Mouse (Mus musculus) heart, embryonic 14.5 days (tissue): ENCODE measurements around the gene 2900092C05Rik. TPM values are rescaled to one million over a fixed set of nuclear protein-coding genes. Genes with fewer than 3 reads are reported as not detected.
A peak's percentile ranks its signal among the peaks of the same experiment; 100 is the strongest.

Experiments used
- ATAC-seq: fragments of 200-750 bp; cut with Nextera tagmentation; 2 replicates; pipeline ENCODE4 v1.8.0; 2017; ENCODE audit warnings: low read depth, moderate TSS enrichment; ENCODE audit not compliant: insufficient number of reproducible peaks, insufficient read depth, low FRiP score
- H3K27ac ChIP-seq, 2 experiments: fragments of 200-500 bp in 1 of 2; fragments of 300-500 bp in 1 of 2; sonication (generic) in 1 of 2; replicated peaks in 1 of 2; 2 replicates each; pipeline ENCODE4 v1.5.1; 2012 to 2014; ENCODE audit warnings: low read depth in 2 of 2, low read length in 2 of 2, control low read depth in 1 of 2, mild to moderate bottlenecking in 1 of 2, mixed read lengths in 1 of 2; ENCODE audit not compliant: control insufficient read depth in 1 of 2, insufficient read depth in 1 of 2
- H3K27me3 ChIP-seq: fragments of 300-500 bp; sonication (generic); 2 replicates; pipeline ENCODE4 v1.6.1; 2014; ENCODE audit warnings: mild to moderate bottlenecking, low read length, control low read depth; ENCODE audit not compliant: control insufficient read depth, insufficient read depth
- H3K36me3 ChIP-seq: fragments of 300-500 bp; sonication (generic); 2 replicates; pipeline ENCODE4 v1.6.1; 2014; ENCODE audit warnings: mild to moderate bottlenecking, control low read depth, low read length, mixed read lengths; ENCODE audit not compliant: control insufficient read depth, insufficient read depth
- H3K4me1 ChIP-seq, 2 experiments: fragments of 200-500 bp in 1 of 2; fragments of 300-500 bp in 1 of 2; sonication (generic) in 1 of 2; 2 replicates each; pipeline ENCODE4 v1.6.1; 2012 to 2014; ENCODE audit warnings: low read length in 2 of 2, control low read depth in 1 of 2, mixed read lengths in 1 of 2; ENCODE audit not compliant: control insufficient read depth in 2 of 2, insufficient read depth in 2 of 2
- H3K4me2 ChIP-seq: fragments of 300-500 bp; sonication (generic); 2 replicates; pipeline ENCODE4 v1.6.1; 2014; ENCODE audit warnings: mild to moderate bottlenecking, low read length
- H3K4me3 ChIP-seq, 2 experiments: fragments of 200-500 bp in 1 of 2; fragments of 300-500 bp in 1 of 2; sonication (generic) in 1 of 2; 2 replicates each; pipeline ENCODE4 v1.5.1; 2012 to 2014; ENCODE audit warnings: low read length in 2 of 2, mild to moderate bottlenecking in 2 of 2, control low read depth in 1 of 2, low read depth in 1 of 2, moderate library complexity in 1 of 2; ENCODE audit not compliant: control insufficient read depth in 1 of 2, insufficient read depth in 1 of 2
- H3K9ac ChIP-seq: fragments of 300-500 bp; sonication (generic); 2 replicates; pipeline ENCODE4 v1.6.1; 2014; ENCODE audit warnings: mild to moderate bottlenecking, low read length
- H3K9me3 ChIP-seq: fragments of 300-500 bp; sonication (generic); 2 replicates; pipeline ENCODE4 v1.6.1; 2016; ENCODE audit warnings: low read length, control low read depth; ENCODE audit not compliant: control insufficient read depth
- WGBS: fragments of 180-500 bp; shearing (Covaris S2); extraction: QIAGEN DNeasy Blood & Tissue Kit; methylation state at CpG from one replicate; pipeline ENCODE4 v1.1.7; 2014; 5-methylcytosine and 5-hydroxymethylcytosine counted together
- polyA plus RNA-seq: library from polyadenylated mRNA; unstranded; fragments of >200 nt; fragmentation: Nextera tagmentation; extraction: Ambion mirVana; gene quantifications from 2 replicates; pipeline ENCODE4 v1.2.1, GENCODE M21; 2014

The 2900092C05Rik gene
- not detected in 2 replicates for polyA plus RNA-seq

DNA sequence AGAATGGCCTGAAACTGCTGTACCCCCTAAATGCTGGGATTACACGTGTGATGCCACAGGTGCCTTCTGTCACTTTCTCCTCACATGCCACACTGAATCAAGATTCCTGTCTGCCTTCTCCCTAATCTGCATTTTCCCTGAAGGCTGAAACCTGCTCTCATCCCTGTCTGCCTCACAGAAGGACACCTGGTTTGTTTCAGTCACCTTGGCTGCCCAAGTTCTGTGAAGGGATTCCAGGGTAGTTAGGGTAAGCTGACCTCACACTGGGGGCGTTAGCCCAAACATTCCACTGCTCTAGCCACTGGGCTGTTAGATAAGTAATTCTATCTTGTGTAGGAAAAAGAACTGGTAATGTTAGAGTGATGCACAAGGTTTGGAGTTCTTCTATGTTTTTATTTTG, at the start of gene 2900092C05Rik:
TSS of gene 2900092C05Rik (plus strand) at position 301 of the 400 bp plus-strand sequence.
- no peak within 1 kb of the TSS for H3K4me3 ChIP-seq
- H3K4me1 ChIP-seq, result no peaks in the 10 kb centered on the region
- H3K9ac ChIP-seq, result no peak within 1 kb of the TSS
- H3K36me3 ChIP-seq, result no peaks in the 10 kb centered on the region
- WGBS, result 31% methylated on average over 2 of the region's 2 CpGs
- no peaks in the 10 kb centered on the region for H3K27me3 ChIP-seq
- no peak within 1 kb of the TSS for H3K4me2 ChIP-seq
- no peak for ATAC-seq
- no peak within 1 kb of the TSS for H3K27ac ChIP-seq
- peaks cover 9% of the 10 kb centered on the region; the same call in 1 of the 2 replicates for H3K9me3 ChIP-seq

DNA sequence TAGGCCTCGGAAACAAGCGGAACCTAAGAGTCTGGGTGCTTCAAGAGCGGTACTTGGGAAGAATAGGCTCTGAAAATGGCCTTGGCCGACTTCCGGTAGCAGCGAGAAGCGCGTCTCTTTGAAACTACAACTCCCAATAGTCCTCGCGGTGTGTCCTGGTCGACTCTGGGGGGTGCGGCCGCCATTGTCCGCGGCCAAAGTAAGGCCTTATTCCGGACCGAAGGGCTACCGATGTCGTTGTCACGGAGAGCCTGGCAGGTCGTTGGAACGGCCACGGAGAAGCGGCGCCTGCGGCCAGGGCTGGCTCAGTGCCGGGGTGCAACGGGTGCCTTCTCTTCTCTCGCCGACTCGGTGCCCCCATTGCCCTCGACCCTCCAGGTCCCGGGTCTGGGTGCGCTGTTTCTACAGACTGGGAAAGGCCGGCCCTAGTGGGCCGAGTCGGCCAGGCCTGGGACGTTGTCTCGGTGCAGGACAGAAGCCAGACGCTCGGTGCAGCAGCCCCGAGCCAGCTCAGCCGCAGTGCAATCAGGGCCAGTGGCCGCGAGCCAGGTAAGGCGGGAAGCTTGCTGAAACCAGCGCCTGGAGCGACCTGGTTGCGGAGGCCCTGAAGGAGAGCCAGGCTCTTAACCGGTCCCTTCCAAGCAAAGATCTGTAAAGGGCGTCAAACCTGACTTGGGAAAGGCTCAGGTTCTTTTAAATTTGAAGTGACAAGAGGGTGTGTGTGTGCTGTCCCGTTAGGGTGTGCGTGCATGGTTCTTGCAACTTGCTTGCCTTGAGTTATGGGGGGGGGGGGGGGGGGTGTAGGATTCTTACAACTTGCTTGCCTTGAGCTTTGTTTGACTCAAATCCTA, 33.9 kb upstream of the 2900092C05Rik start, which contains the start of gene Zfp606:
TSS of gene Zfp606 (plus strand) at position 136 of the 851 bp plus-strand sequence.
- peaks cover 33% of the 10 kb centered on the region for H3K36me3 ChIP-seq
- H3K4me2 ChIP-seq, result peak within 1 kb of the TSS; percentile 77
- WGBS, result under 1% methylated on average over 53 of the region's 53 CpGs
- H3K4me3 ChIP-seq, result peak within 1 kb of the TSS; percentile 87 to 99
- ATAC-seq, result peak; percentile 94
- H3K27ac ChIP-seq, result peak within 1 kb of the TSS; percentile 76 to 93
- peak within 1 kb of the TSS; percentile 99 for H3K9ac ChIP-seq
- H3K27me3 ChIP-seq, result no peaks in the 10 kb centered on the region
- H3K4me1 ChIP-seq, result peaks cover 4 to 7% of the 10 kb centered on the region in 2 experiments; a peak in 3 of 4 replicates
- H3K9me3 ChIP-seq, result no peaks in the 10 kb centered on the region

- 1% methylated on average over 8 of the region's 8 CpGs for WGBS
- Histone ChIP-seq H3K36me3 (peaks cover 39% of the 10 kb centered on the region), H3K27me3 (no peaks in the 10 kb centered on the region), H3K4me2 (peak overlapping the region; percentile 77), H3K4me1 (peaks cover 4 to 7% of the 10 kb centered on the region in 2 experiments; a peak in 3 of 4 replicates), H3K27ac (peak overlapping the region; percentile 76 to 93; a peak in 3 of 4 replicates), H3K4me3 (peak overlapping the region; percentile 87 to 99), H3K9ac (peak overlapping the region; percentile 99), H3K9me3 (no peaks in the 10 kb centered on the region)
- no peak for ATAC-seq
Observed at GRCm38 (mm10) chr7:12479009-12479346, 33.3 kb upstream of the 2900092C05Rik start.

- Histone ChIP-seq H3K27ac (no peak overlapping the region), H3K4me2 (peak overlapping the region; percentile 77), H3K4me1 (peaks cover 4 to 7% of the 10 kb centered on the region in 2 experiments; a peak in 3 of 4 replicates), H3K36me3 (peaks cover 45% of the 10 kb centered on the region), H3K9ac (peak overlapping the region; percentile 99), H3K9me3 (no peaks in the 10 kb centered on the region), H3K4me3 (peak overlapping the region; percentile 87 to 99), H3K27me3 (no peaks in the 10 kb centered on the region)
- no peak for ATAC-seq
- 62% methylated on average over 4 of the region's 4 CpGs for WGBS
Observed at GRCm38 (mm10) chr7:12479525-12479924, 32.8 kb upstream of the 2900092C05Rik start.

DNA sequence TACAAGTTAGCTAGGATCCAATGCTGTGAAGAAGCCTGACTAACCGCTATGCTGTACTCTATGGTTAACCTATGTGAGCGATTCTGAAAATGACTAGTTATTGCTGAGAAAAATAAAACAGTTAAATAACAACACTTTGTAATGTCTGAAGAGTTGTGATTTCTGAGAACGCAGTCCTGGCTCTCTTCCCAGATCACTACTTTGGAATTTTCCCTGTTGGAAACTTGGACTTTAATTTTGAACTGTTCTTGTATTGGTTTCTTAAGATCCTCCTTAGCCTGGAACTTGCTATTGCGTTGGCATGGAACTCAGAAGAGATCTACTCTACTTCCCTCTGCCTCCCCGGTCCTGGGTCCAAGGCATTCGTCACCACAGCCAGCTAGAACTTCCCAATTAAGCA, 28.5 kb upstream of the 2900092C05Rik start:
- H3K9me3 ChIP-seq, result peaks cover 27% of the 10 kb centered on the region
- H3K9ac ChIP-seq, result no peak overlapping the region
- H3K4me3 ChIP-seq, result no peak overlapping the region
- H3K27ac ChIP-seq, result no peak overlapping the region
- no peak overlapping the region for H3K4me2 ChIP-seq
- peaks cover 2 to 7% of the 10 kb centered on the region in 2 experiments; a peak in 2 of 4 replicates for H3K4me1 ChIP-seq
- no peaks in the 10 kb centered on the region for H3K27me3 ChIP-seq
- 96% methylated on average over 6 of the region's 6 CpGs for WGBS
- H3K36me3 ChIP-seq, result peaks cover 87% of the 10 kb centered on the region
- no peak for ATAC-seq

DNA sequence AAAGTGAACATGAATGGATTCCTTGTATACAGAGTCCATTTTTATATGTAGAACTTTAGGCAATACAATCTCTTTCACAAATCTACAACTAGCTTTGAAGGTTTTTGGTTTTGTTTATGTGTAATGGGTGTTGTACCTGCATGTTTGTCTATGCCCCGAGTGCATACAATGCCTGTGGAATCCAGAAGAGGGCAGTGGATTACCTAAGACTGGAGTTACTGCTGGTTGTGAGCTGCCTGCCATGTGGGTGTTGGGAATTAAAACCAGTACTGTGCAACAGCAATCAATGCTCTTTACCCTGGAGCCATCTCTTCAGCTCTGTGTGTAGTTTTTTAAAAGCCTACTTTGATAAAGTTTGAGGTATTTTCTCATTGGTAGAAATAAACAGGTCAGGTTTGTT, 26.4 kb upstream of the 2900092C05Rik start:
- 97% methylated on average over 1 of the region's 1 CpGs for WGBS
- H3K9me3 ChIP-seq, result peaks cover 46% of the 10 kb centered on the region
- no peaks in the 10 kb centered on the region for H3K4me1 ChIP-seq
- no peak for ATAC-seq
- H3K27ac ChIP-seq, result no peak overlapping the region
- H3K4me2 ChIP-seq, result no peak overlapping the region
- no peak overlapping the region for H3K4me3 ChIP-seq
- H3K36me3 ChIP-seq, result peaks cover 99% of the 10 kb centered on the region
- H3K9ac ChIP-seq, result no peak overlapping the region
- no peaks in the 10 kb centered on the region for H3K27me3 ChIP-seq

DNA sequence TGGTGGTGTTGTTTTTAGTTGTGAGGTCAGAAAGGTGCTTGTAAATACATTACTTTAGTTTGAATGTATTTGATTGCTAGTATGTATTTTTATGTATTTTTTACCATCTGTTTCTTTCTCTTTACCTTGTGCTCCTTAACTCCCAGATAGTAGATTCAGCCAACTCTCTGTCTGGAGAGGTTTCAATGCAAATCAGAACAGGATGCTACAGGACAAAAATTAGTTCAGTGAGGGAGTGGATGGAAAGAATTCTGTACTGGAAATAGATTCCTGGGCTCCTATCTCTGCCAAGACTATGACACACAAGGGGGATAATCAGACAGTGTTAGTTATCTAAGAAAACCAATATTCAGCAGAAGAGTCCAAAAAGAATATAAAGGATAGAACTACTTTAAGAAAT, 25.6 kb upstream of the 2900092C05Rik start:
- Histone ChIP-seq H3K4me2 (no peak overlapping the region), H3K4me3 (no peak overlapping the region), H3K9me3 (peaks cover 53% of the 10 kb centered on the region), H3K4me1 (no peaks in the 10 kb centered on the region), H3K9ac (no peak overlapping the region), H3K36me3 (peaks cover 99% of the 10 kb centered on the region), H3K27ac (no peak overlapping the region), H3K27me3 (no peaks in the 10 kb centered on the region)
- no peak for ATAC-seq
